In the genomic region with DNA sequence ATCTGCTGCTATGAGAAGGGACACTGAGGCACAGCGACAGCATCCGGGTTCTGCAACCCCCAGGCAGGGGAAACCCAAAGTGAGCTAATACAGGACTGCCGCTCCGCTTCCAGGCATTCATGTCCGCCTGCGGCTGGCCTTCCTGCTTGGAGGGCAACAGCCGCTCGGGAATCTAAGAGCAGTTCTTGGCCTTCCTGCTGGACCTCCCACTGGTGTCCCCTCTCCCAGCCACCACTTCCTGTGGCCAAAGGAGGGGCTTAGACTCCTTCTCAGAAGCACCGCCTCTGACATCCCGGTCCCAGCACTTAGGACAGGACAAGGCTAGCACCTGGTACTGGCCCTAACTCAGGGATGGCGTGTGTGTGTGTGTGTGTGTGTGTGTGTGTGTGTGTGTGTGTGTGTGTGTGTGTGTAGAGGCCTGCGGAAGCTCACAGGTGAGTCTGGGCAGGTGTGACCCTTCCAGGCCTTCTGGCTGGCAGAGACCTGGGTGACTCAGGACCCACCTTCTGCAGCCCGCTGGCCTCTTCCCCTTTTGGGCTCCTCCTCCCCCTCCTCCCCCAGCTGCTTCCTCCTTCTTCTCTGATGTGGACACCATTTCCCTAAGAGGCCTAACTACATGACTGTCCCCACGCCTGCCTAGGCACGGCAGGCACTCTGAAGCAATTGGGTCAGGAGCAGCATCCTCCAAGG, we compare ENCODE assay signal across 8 mouse cellular contexts. TPM values are rescaled to one million over a fixed set of nuclear protein-coding genes. Genes with fewer than 3 reads are reported as not detected.
DNase-seq lines count a peak whose midpoint lies in the region; ATAC-seq lines count a peak whose summit lies in the region.

No protein-coding gene starts in this region.

- H3K9me3 ChIP-seq in embryonic facial prominence, embryonic 12.5 days: no peaks in the 10 kb centered on the region
- no peaks in the 10 kb centered on the region for H3K9me3 ChIP-seq in hindbrain, embryonic 10.5 days
- no peaks in the 10 kb centered on the region for H3K9me3 ChIP-seq in limb, embryonic 13.5 days
- H3K9me3 ChIP-seq in midbrain, embryonic 15.5 days: no peaks in the 10 kb centered on the region

- no peak for ATAC-seq in embryonic facial prominence, embryonic 12.5 days (ENCODE audit: insufficient number of reproducible peaks, insufficient read depth, low FRiP score, low TSS enrichment)
- ATAC-seq in limb, embryonic 13.5 days (ENCODE audit: low FRiP score, low read depth): no peak
- ATAC-seq in midbrain, embryonic 15.5 days (replicated peaks): no peak

- H3K27ac ChIP-seq in embryonic facial prominence, embryonic 12.5 days: peak overlapping the region; percentile 94
- H3K27ac ChIP-seq in hindbrain, embryonic 10.5 days: peak overlapping the region; percentile 99
- H3K27ac ChIP-seq in limb, embryonic 13.5 days: peak overlapping the region; percentile 93; the same call in 1 of the 2 replicates
- peak overlapping the region; percentile 92 for H3K27ac ChIP-seq in midbrain, embryonic 15.5 days

- H3K4me1 ChIP-seq in embryonic facial prominence, embryonic 12.5 days: peaks cover 75% of the 10 kb centered on the region
- peaks cover 100% of the 10 kb centered on the region for H3K4me1 ChIP-seq in hindbrain, embryonic 10.5 days (replicated peaks)
- H3K4me1 ChIP-seq in limb, embryonic 13.5 days: peaks cover 76% of the 10 kb centered on the region
- H3K4me1 ChIP-seq in midbrain, embryonic 15.5 days: peaks cover 86% of the 10 kb centered on the region

- H3K9ac ChIP-seq in embryonic facial prominence, embryonic 12.5 days: peak overlapping the region; percentile 34
- peak overlapping the region; percentile 35; the same call in 1 of the 2 replicates for H3K9ac ChIP-seq in limb, embryonic 13.5 days
- peak overlapping the region; percentile 31 for H3K9ac ChIP-seq in midbrain, embryonic 15.5 days

- peak overlapping the region; percentile 14; the same call in 1 of the 2 replicates for H3K4me2 ChIP-seq in embryonic facial prominence, embryonic 12.5 days (replicated peaks)
- peak overlapping the region; percentile 100 for H3K4me2 ChIP-seq in limb, embryonic 13.5 days (replicated peaks)
- H3K4me2 ChIP-seq in midbrain, embryonic 15.5 days: peak overlapping the region; percentile 97

- 45% methylated on average over 13 of the region's 15 CpGs for WGBS in embryonic facial prominence, embryonic 12.5 days
- 40% methylated on average over 15 of the region's 15 CpGs for WGBS in hindbrain, embryonic 10.5 days
- WGBS in limb, embryonic 13.5 days: 50% methylated on average over 15 of the region's 15 CpGs
- 28% methylated on average over 15 of the region's 15 CpGs for WGBS in midbrain, embryonic 15.5 days

- peak; percentile 31 for DNase-seq in gastrocnemius, postnatal 10 days
- no peak for DNase-seq in gastrocnemius, adult 8-10 months (ENCODE audit: low spot score in 2 of 2)
- peak; percentile 42 for DNase-seq in hindbrain, embryonic 10.5 days (ENCODE audit: low spot score)
- DNase-seq in right cerebral cortex, postnatal 4 days: no peak
- DNase-seq in retina, embryonic 14.5 days (ENCODE audit: low spot score): no peak

- H3K27me3 ChIP-seq in embryonic facial prominence, embryonic 12.5 days: no peaks in the 10 kb centered on the region
- H3K27me3 ChIP-seq in hindbrain, embryonic 10.5 days (ENCODE audit: insufficient read depth, poor library complexity, severe bottlenecking): no peaks in the 10 kb centered on the region
- no peaks in the 10 kb centered on the region for H3K27me3 ChIP-seq in limb, embryonic 13.5 days
- no peaks in the 10 kb centered on the region for H3K27me3 ChIP-seq in midbrain, embryonic 15.5 days (replicated peaks)

- H3K4me3 ChIP-seq in embryonic facial prominence, embryonic 12.5 days: no peak overlapping the region
- H3K4me3 ChIP-seq in hindbrain, embryonic 10.5 days: peak overlapping the region; percentile 87
- H3K4me3 ChIP-seq in limb, embryonic 13.5 days: no peak overlapping the region
- no peak overlapping the region for H3K4me3 ChIP-seq in midbrain, embryonic 15.5 days

- peaks cover 24% of the 10 kb centered on the region for H3K36me3 ChIP-seq in embryonic facial prominence, embryonic 12.5 days
- peaks cover 59% of the 10 kb centered on the region for H3K36me3 ChIP-seq in hindbrain, embryonic 10.5 days
- H3K36me3 ChIP-seq in limb, embryonic 13.5 days: peaks cover 48% of the 10 kb centered on the region
- no peaks in the 10 kb centered on the region for H3K36me3 ChIP-seq in midbrain, embryonic 15.5 days (replicated peaks)

RNA-seq across cellular contexts. Expression of a gene that starts 6.3 kb away (rescaled TPM):
- total RNA-seq in gastrocnemius, postnatal 10 days (2021): 100 to 1,000 TPM; 193 to 231 TPM
- 10 to 100 TPM; 62.4 to 78.5 (median 71.2) TPM for total RNA-seq in gastrocnemius, adult 8-10 months (2022)
- 439 and 443 TPM in 2 replicates for polyA plus RNA-seq in embryonic facial prominence, embryonic 12.5 days (2016; fragmentation: Nextera tagmentation; extraction: Ambion mirVana)
- polyA plus RNA-seq in hindbrain, embryonic 10.5 days (2016; fragmentation: Nextera tagmentation; extraction: Ambion mirVana): 554 and 640 TPM in 2 replicates
- 383 and 392 TPM in 2 replicates for polyA plus RNA-seq in limb, embryonic 13.5 days (2015; fragmentation: Nextera tagmentation; extraction: Ambion mirVana)
- 299 and 386 TPM in 2 replicates for polyA plus RNA-seq in midbrain, embryonic 15.5 days (2015; fragmentation: Nextera tagmentation; extraction: Ambion mirVana)

RNA-seq across cellular contexts. Expression of a gene that starts 19.8 kb away (rescaled TPM):
- 10 to 100 TPM; 41.8 to 51.3 TPM for total RNA-seq in gastrocnemius, postnatal 10 days (2021)
- 10 to 100 TPM in 2 of 4 experiments, 1 to 10 TPM in 2; 8.7 to 12.4 (median 10.1) TPM for total RNA-seq in gastrocnemius, adult 8-10 months (2022)
- 3.8 and 6.9 TPM in 2 replicates for polyA plus RNA-seq in embryonic facial prominence, embryonic 12.5 days (2016; fragmentation: Nextera tagmentation; extraction: Ambion mirVana)
- polyA plus RNA-seq in hindbrain, embryonic 10.5 days (2016; fragmentation: Nextera tagmentation; extraction: Ambion mirVana): 3.9 and 5.2 TPM in 2 replicates
- polyA plus RNA-seq in limb, embryonic 13.5 days (2015; fragmentation: Nextera tagmentation; extraction: Ambion mirVana): 8.0 and 8.6 TPM in 2 replicates
- polyA plus RNA-seq in midbrain, embryonic 15.5 days (2015; fragmentation: Nextera tagmentation; extraction: Ambion mirVana): 4.3 and 4.9 TPM in 2 replicates

RNA-seq across cellular contexts. Expression of a gene that starts 40.5 kb away (rescaled TPM):
- 10 to 100 TPM; 17.6 to 20.4 TPM for total RNA-seq in gastrocnemius, postnatal 10 days (2021)
- 10 to 100 TPM; 37.4 to 49.3 (median 45.9) TPM for total RNA-seq in gastrocnemius, adult 8-10 months (2022)
- polyA plus RNA-seq in embryonic facial prominence, embryonic 12.5 days (2016; fragmentation: Nextera tagmentation; extraction: Ambion mirVana): 8.2 and 8.3 TPM in 2 replicates
- 6.4 and 7.2 TPM in 2 replicates for polyA plus RNA-seq in hindbrain, embryonic 10.5 days (2016; fragmentation: Nextera tagmentation; extraction: Ambion mirVana)
- 4.3 and 5.3 TPM in 2 replicates for polyA plus RNA-seq in limb, embryonic 13.5 days (2015; fragmentation: Nextera tagmentation; extraction: Ambion mirVana)
- 31.8 and 40.4 TPM in 2 replicates for polyA plus RNA-seq in midbrain, embryonic 15.5 days (2015; fragmentation: Nextera tagmentation; extraction: Ambion mirVana)

RNA-seq across cellular contexts. Expression of a gene that starts 41.4 kb away (rescaled TPM):
- total RNA-seq in gastrocnemius, postnatal 10 days (2021): 10 to 100 TPM; 34.6 to 40.4 TPM
- total RNA-seq in gastrocnemius, adult 8-10 months (2022): 10 to 100 TPM; 51.3 to 56.2 (median 54.0) TPM
- 35.8 and 36.9 TPM in 2 replicates for polyA plus RNA-seq in embryonic facial prominence, embryonic 12.5 days (2016; fragmentation: Nextera tagmentation; extraction: Ambion mirVana)
- 41.1 and 54.1 TPM in 2 replicates for polyA plus RNA-seq in hindbrain, embryonic 10.5 days (2016; fragmentation: Nextera tagmentation; extraction: Ambion mirVana)
- polyA plus RNA-seq in limb, embryonic 13.5 days (2015; fragmentation: Nextera tagmentation; extraction: Ambion mirVana): 44.3 and 49.5 TPM in 2 replicates
- polyA plus RNA-seq in midbrain, embryonic 15.5 days (2015; fragmentation: Nextera tagmentation; extraction: Ambion mirVana): 14.5 and 16.9 TPM in 2 replicates

RNA-seq across cellular contexts. Expression of a gene that starts 48.2 kb away (rescaled TPM):
- 1 to 10 TPM in 1 of 2 experiments, under 1 TPM in 1; 0.28 to 1.1 TPM for total RNA-seq in gastrocnemius, postnatal 10 days (2021)
- total RNA-seq in gastrocnemius, adult 8-10 months (2022): under 1 TPM in 2 of 4 experiments, not detected in 2; 0.24 to 0.56 TPM
- 1.4 and 1.5 TPM in 2 replicates for polyA plus RNA-seq in embryonic facial prominence, embryonic 12.5 days (2016; fragmentation: Nextera tagmentation; extraction: Ambion mirVana)
- polyA plus RNA-seq in hindbrain, embryonic 10.5 days (2016; fragmentation: Nextera tagmentation; extraction: Ambion mirVana): 0.41 and 0.77 TPM in 2 replicates
- 1.5 and 1.7 TPM in 2 replicates for polyA plus RNA-seq in limb, embryonic 13.5 days (2015; fragmentation: Nextera tagmentation; extraction: Ambion mirVana)
- polyA plus RNA-seq in midbrain, embryonic 15.5 days (2015; fragmentation: Nextera tagmentation; extraction: Ambion mirVana): 1.8 TPM in 2 replicates

Comparison
In these comparisons a context has a peak if more than half of its experiments do, and no peak if none do; other contexts are left out.
1. DNase-seq: peak in gastrocnemius, postnatal 10 days (single experiment) and hindbrain, embryonic 10.5 days (single experiment); none in gastrocnemius, adult 8-10 months (0 of 2), right cerebral cortex, postnatal 4 days (single experiment) and retina, embryonic 14.5 days (single experiment).
2. H3K4me2 ChIP-seq: peak in every context shown above with its lines; median percentile 100 in limb, embryonic 13.5 days; 97 in midbrain, embryonic 15.5 days; 14 in embryonic facial prominence, embryonic 12.5 days.
3. Peak in every context shown above with its lines, with median percentiles within 50 percentile points of each other: H3K27ac ChIP-seq and H3K9ac ChIP-seq.